8 mouse cellular contexts compared by ENCODE assay signal in the genomic region with DNA sequence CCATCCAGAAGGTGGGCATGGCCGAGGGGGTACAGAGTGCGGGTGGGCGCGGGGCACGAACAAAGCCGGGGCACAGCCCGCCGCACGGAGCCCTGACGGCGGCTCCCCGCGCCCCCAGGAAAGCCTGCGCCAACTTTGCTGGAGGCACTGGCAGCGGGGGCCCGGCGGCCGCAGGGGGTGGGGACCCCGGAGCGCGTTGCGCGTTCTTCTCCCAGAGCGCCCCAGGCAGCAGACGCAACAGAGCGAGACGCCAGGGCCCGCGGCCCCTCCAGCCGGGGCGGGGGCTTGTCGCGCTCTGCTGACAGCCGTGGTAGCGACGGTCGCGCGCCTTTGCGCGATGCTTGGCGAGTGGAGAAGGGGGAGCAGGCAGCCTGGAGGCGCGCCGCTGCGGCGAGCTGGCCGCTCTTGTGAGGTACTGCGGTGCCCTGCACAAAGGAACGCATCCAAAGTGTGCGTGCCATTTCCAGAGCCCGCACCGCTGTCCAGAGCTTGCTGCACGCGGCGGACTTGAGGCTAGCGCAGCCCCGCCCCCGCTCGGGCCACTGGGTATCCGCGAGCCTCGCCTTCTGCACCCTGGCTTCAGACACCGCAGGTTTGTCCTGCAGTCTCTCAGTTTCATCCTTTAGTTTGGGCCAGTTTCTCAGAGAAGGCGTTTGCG. TPM values are rescaled to one million over a fixed set of nuclear protein-coding genes. Genes with fewer than 3 reads are reported as not detected.
A peak's percentile ranks its signal among the peaks of the same experiment; 100 is the strongest.
DNase-seq lines count a peak whose midpoint lies in the region; ATAC-seq and TF ChIP-seq lines count a peak whose summit lies in the region.

No protein-coding gene starts in this region.

- TF ChIP-seq CTCF in midbrain, postnatal 0 days (IDR thresholded peaks at IDR 0.05): no peak

- peak overlapping the region; percentile 99 for H3K27ac ChIP-seq in midbrain, postnatal 0 days (ENCODE audit: low read depth, low read length)
- H3K27ac ChIP-seq in stomach, embryonic 14.5 days (ENCODE audit: low read length): peak overlapping the region; percentile 89

- ATAC-seq in midbrain, postnatal 0 days (ENCODE audit: low FRiP score): peak; percentile 76
- peak; percentile 43 for ATAC-seq in stomach, embryonic 14.5 days (ENCODE audit: insufficient number of reproducible peaks, insufficient read depth, low FRiP score, low read depth)

- peak overlapping the region; percentile 79 for H3K4me2 ChIP-seq in midbrain, postnatal 0 days (ENCODE audit: low read depth, low read length, poor library complexity, severe bottlenecking)
- H3K4me2 ChIP-seq in stomach, embryonic 14.5 days (replicated peaks; ENCODE audit: low read depth, low read length): peak overlapping the region; percentile 88

- peaks cover 16% of the 10 kb centered on the region for H3K4me1 ChIP-seq in midbrain, postnatal 0 days (ENCODE audit: insufficient read depth, low read length)
- peaks cover 22% of the 10 kb centered on the region for H3K4me1 ChIP-seq in stomach, embryonic 14.5 days (ENCODE audit: control insufficient read depth, insufficient read depth, low read length)

- H3K36me3 ChIP-seq in midbrain, postnatal 0 days (ENCODE audit: insufficient read depth, low read length): peaks cover 16% of the 10 kb centered on the region; the same call in 1 of the 2 replicates
- H3K36me3 ChIP-seq in stomach, embryonic 14.5 days (ENCODE audit: control insufficient read depth, insufficient read depth, low read length): peaks cover 11% of the 10 kb centered on the region

- H3K9me3 ChIP-seq in midbrain, postnatal 0 days (ENCODE audit: low read length): no peaks in the 10 kb centered on the region
- H3K9me3 ChIP-seq in stomach, embryonic 14.5 days (ENCODE audit: control insufficient read depth, low read depth, low read length): no peaks in the 10 kb centered on the region

- peak overlapping the region; percentile 98 for H3K4me3 ChIP-seq in midbrain, postnatal 0 days (ENCODE audit: low read depth, low read length)
- peak overlapping the region; percentile 99 for H3K4me3 ChIP-seq in stomach, embryonic 14.5 days (ENCODE audit: low read depth, low read length)

- H3K27me3 ChIP-seq in midbrain, postnatal 0 days (ENCODE audit: insufficient read depth, low read length): no peaks in the 10 kb centered on the region
- no peaks in the 10 kb centered on the region for H3K27me3 ChIP-seq in stomach, embryonic 14.5 days (ENCODE audit: control insufficient read depth, insufficient read depth, low read length)

- 0% methylated on average over 50 of the region's 66 CpGs for WGBS in midbrain, postnatal 0 days
- under 1% methylated on average over 66 of the region's 66 CpGs for WGBS in stomach, embryonic 14.5 days

- peak overlapping the region; percentile 92 for H3K9ac ChIP-seq in midbrain, postnatal 0 days (replicated peaks; ENCODE audit: low read length, poor library complexity, severe bottlenecking)
- peak overlapping the region; percentile 84 for H3K9ac ChIP-seq in stomach, embryonic 14.5 days (replicated peaks; ENCODE audit: low read depth, low read length)

- DNase-seq in thymus, adult 18-20 months: peak; percentile 53 to 66
- DNase-seq in thymus, postnatal 25 days: no peak
- DNase-seq in cerebellum, postnatal 36 days: peak; percentile 46 to 62
- DNase-seq in gastrocnemius, postnatal 10 days: peak; percentile 70
- peak; percentile 33 for DNase-seq in kidney, adult 9 months
- DNase-seq in liver: peak; percentile 52
- peak; percentile 77 for DNase-seq in midbrain, postnatal 0 days (ENCODE audit: low spot score)

RNA-seq across cellular contexts. Expression of gene Ss18l1, which starts 0.7 kb away (rescaled TPM):
- total RNA-seq in gastrocnemius, postnatal 10 days (2021): 1 to 10 TPM; 2.8 to 3.6 TPM
- total RNA-seq in midbrain, postnatal 0 days (2014; rRNA removed): 110 and 111 TPM in 2 replicates
- polyA plus RNA-seq in midbrain, postnatal 0 days (2015; fragmentation: Nextera tagmentation; extraction: Ambion mirVana): 49.2 and 52.3 TPM in 2 replicates
- polyA plus RNA-seq in stomach, embryonic 14.5 days (2014; fragmentation: Nextera tagmentation; extraction: Ambion mirVana): 4.6 and 6.1 TPM in 2 replicates

RNA-seq across cellular contexts. Expression of gene Psma7, which starts 0.8 kb away (rescaled TPM):
- total RNA-seq in gastrocnemius, postnatal 10 days (2021): 100 to 1,000 TPM; 169 to 170 TPM
- total RNA-seq in midbrain, postnatal 0 days (2014; rRNA removed): 197 and 234 TPM in 2 replicates
- 584 and 586 TPM in 2 replicates for polyA plus RNA-seq in midbrain, postnatal 0 days (2015; fragmentation: Nextera tagmentation; extraction: Ambion mirVana)
- polyA plus RNA-seq in stomach, embryonic 14.5 days (2014; fragmentation: Nextera tagmentation; extraction: Ambion mirVana): 480 and 596 TPM in 2 replicates

RNA-seq across cellular contexts. Expression of gene Lsm14b, which starts 18.2 kb away (rescaled TPM):
- 10 to 100 TPM; 44.1 to 46.2 TPM for total RNA-seq in gastrocnemius, postnatal 10 days (2021)
- total RNA-seq in midbrain, postnatal 0 days (2014; rRNA removed): 113 and 118 TPM in 2 replicates
- polyA plus RNA-seq in midbrain, postnatal 0 days (2015; fragmentation: Nextera tagmentation; extraction: Ambion mirVana): 22.0 and 23.6 TPM in 2 replicates
- polyA plus RNA-seq in stomach, embryonic 14.5 days (2014; fragmentation: Nextera tagmentation; extraction: Ambion mirVana): 6.9 and 7.6 TPM in 2 replicates

RNA-seq across cellular contexts. Expression of gene Mtg2, which starts 27.4 kb away (rescaled TPM):
- total RNA-seq in gastrocnemius, postnatal 10 days (2021): 10 to 100 TPM; 10.4 to 12.1 TPM
- 18.0 and 21.3 TPM in 2 replicates for total RNA-seq in midbrain, postnatal 0 days (2014; rRNA removed)
- polyA plus RNA-seq in midbrain, postnatal 0 days (2015; fragmentation: Nextera tagmentation; extraction: Ambion mirVana): 27.3 and 29.1 TPM in 2 replicates
- polyA plus RNA-seq in stomach, embryonic 14.5 days (2014; fragmentation: Nextera tagmentation; extraction: Ambion mirVana): 25.2 and 27.8 TPM in 2 replicates

Comparison
In these comparisons a context has a peak if more than half of its experiments do, and no peak if none do; other contexts are left out.
1. RNA of gene Ss18l1, which starts 0.7 kb away (total RNA-seq): 110 to 111 TPM in midbrain, postnatal 0 days; 2.8 to 3.6 TPM in gastrocnemius, postnatal 10 days; every median in the first group is over 10 times any median in the second.